Mouse (Mus musculus) monocyte, adult 5-6 weeks (primary cell): ENCODE data around the gene Jmjd1c. TPM values are rescaled to one million over a fixed set of nuclear protein-coding genes. Genes with fewer than 3 reads are reported as not detected.

Source experiments
- ATAC-seq: fragments of 153-309, 156-312 bp; replicated peaks from 2 replicates; pipeline ENCODE4 v1.8.0; 2017; ENCODE audit warnings: mild to moderate bottlenecking; ENCODE audit not compliant: low TSS enrichment, insufficient number of reproducible peaks, severe bottlenecking, poor library complexity, low FRiP score
- total RNA-seq: library from RNA; stranded (forward); fragments of 200-1000, 200-491, 200-594 nt; gene quantifications from 3 replicates; pipeline ENCODE4 v1.2.3, GENCODE M21; 2017

Jmjd1c gene
- total RNA-seq, 1 experiment from 2014 or later, result 110 TPM

GRCm38 (mm10) chr10:67177410-67177809, 81.5 kb downstream of the Jmjd1c start:
- no peak for ATAC-seq

GRCm38 (mm10) chr10:67180021-67180420, 84.1 kb downstream of the Jmjd1c start:
- ATAC-seq, result no peak

- ATAC-seq, result no peak
These were observed 84.9 kb downstream of the Jmjd1c start for GRCm38 (mm10) chr10:67180799-67181198.

GRCm38 (mm10) chr10:67182651-67183050, 86.7 kb downstream of the Jmjd1c start:
- no peak for ATAC-seq

GRCm38 (mm10) chr10:67183086-67183485, 87.2 kb downstream of the Jmjd1c start:
- no peak for ATAC-seq

GRCm38 (mm10) chr10:67184441-67185070, 88.6 kb downstream of the Jmjd1c start:
- ATAC-seq, result no peak

- peak; percentile 96 for ATAC-seq
These were observed 89.7 kb downstream of the Jmjd1c start for GRCm38 (mm10) chr10:67185491-67186081.

GRCm38 (mm10) chr10:67186489-67186888, 90.6 kb downstream of the Jmjd1c start:
- ATAC-seq, result no peak

GRCm38 (mm10) chr10:67187001-67187453, 91.1 kb downstream of the Jmjd1c start:
- ATAC-seq, result no peak; the same call in 1 of the 2 replicates

- ATAC-seq, result no peak
These were observed 92.0 kb downstream of the Jmjd1c start for GRCm38 (mm10) chr10:67187952-67188351.

- ATAC-seq, result 0 out of 2 replicates have a peak, but pooled peaks have one; percentile 24
These were observed 93.1 kb downstream of the Jmjd1c start for GRCm38 (mm10) chr10:67189057-67189456.

GRCm38 (mm10) chr10:67190261-67190660, 94.3 kb downstream of the Jmjd1c start:
- ATAC-seq, result no peak

- no peak for ATAC-seq
These were observed 96.4 kb downstream of the Jmjd1c start for GRCm38 (mm10) chr10:67192366-67192765.

- ATAC-seq, result no peak
These were observed 97.2 kb downstream of the Jmjd1c start for GRCm38 (mm10) chr10:67193003-67193652.

- no peak for ATAC-seq
These were observed 98.1 kb downstream of the Jmjd1c start for GRCm38 (mm10) chr10:67194046-67194445.

GRCm38 (mm10) chr10:67195671-67196070, 99.7 kb downstream of the Jmjd1c start:
- no peak for ATAC-seq

- ATAC-seq, result no peak
These were observed 101.3 kb downstream of the Jmjd1c start for GRCm38 (mm10) chr10:67197186-67197585.

GRCm38 (mm10) chr10:67197829-67198228, 101.9 kb downstream of the Jmjd1c start:
- ATAC-seq, result no peak

- ATAC-seq, result no peak
These were observed 105.8 kb downstream of the Jmjd1c start for GRCm38 (mm10) chr10:67201769-67202168.

- no peak for ATAC-seq
These were observed 106.5 kb downstream of the Jmjd1c start for GRCm38 (mm10) chr10:67202470-67202869.
